Mouse (Mus musculus) C3H10T1/2 (cell line): ENCODE data around the gene Pradc1. TPM values are rescaled to one million over a fixed set of nuclear protein-coding genes. Genes with fewer than 3 reads are reported as not detected.

Source experiments
- polyA plus RNA-seq, 2 experiments: library from polyadenylated mRNA; unstranded; fragments of >200 nt; fragmentation: generic; extraction: Trizol; gene quantifications; one replicate each; pipeline ENCODE4 v1.2.1; 2012; ENCODE audit warnings: missing spikeins in 2 of 2

Gene Pradc1
- 10 to 100 TPM; 35.4 to 45.0 TPM for polyA plus RNA-seq

DNA sequence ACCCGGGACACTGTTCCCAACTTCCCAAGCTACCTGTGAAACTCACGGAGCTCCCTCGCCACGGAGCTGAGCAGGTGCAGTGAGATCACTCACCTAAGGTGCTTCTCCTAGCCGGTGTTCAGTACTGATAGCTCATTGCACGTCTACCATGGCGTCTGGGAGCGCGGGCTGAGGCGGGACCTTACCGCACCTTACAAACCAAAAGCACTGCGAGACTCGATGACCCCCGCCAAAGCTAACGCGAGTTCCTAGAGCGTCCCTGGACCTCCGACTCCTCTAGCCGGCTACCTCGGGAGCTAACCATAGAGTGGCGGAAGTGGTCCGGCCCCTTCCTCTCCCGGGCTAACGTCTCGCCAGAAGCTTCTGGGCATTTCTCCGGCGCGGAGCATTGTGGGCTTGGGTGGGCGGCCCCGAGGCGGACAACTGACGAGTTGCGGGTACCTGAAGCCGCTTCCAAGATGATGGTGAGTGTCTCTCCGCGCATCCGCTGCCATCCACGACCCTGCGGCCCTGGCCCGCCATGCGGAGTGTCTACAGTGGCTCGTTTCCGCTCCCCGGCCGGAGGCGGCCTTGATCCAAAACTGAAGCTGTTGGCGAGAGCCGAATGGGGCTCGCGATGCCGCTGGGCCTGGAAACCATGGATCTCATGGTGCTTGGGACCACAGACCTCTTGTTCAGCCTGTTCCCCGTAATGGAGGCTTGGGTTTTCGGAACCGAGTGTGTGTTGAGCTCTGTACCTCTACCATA lies at the start of gene Pradc1:
Gene Pradc1 (minus strand): TSS at position 307 of the 747 bp plus-strand sequence.

DNA sequence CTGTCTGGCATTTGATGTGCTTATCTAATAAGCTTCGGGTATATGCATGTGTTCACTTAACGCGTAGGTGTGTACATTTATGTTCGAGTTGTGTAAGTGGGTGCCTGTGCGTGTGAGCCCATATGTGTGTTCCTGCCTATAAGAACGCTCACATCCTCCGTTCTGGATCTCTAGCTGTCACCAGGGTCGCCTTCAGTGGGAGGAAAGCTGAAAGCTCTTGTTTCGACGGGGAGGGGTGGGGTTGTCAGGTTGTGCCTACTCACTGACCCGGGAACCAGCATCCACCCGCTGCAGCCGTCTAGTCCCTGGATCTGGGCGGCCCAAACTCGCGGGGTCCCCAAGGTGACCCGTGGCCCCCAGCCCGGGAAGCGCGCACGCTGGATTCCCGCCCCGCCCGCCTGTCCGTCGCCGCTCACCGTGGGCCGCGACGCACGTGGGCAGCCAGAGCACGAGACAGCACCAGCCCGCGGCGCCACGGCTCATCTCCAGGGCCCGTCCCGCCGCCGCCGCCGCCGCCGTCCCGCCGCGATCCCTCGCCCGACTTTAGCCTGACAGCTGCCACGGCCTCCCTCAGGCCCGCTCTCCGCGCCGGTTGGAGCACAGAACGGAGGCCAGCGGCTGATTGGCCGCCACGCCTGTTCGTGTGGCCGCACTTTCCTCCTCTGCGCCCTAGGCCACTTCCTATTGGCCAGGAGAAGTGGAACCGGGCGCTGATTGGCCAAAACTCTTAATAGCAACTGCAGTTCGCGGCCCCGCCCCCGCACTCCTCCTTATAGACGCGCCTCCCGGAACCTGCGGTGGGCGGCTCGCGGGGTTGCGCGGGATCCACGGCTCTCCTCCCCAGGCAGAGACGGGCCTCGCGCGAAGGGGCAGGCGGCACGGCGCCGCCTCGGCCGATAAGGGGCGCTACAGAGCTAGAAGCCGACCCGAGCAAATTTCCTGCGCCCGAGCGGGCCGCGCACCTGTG lies 790 bp downstream of the Pradc1 start, which contains the start of gene Cct7:
Gene Cct7 (plus strand): TSS at position 818 of the 967 bp plus-strand sequence.

DNA sequence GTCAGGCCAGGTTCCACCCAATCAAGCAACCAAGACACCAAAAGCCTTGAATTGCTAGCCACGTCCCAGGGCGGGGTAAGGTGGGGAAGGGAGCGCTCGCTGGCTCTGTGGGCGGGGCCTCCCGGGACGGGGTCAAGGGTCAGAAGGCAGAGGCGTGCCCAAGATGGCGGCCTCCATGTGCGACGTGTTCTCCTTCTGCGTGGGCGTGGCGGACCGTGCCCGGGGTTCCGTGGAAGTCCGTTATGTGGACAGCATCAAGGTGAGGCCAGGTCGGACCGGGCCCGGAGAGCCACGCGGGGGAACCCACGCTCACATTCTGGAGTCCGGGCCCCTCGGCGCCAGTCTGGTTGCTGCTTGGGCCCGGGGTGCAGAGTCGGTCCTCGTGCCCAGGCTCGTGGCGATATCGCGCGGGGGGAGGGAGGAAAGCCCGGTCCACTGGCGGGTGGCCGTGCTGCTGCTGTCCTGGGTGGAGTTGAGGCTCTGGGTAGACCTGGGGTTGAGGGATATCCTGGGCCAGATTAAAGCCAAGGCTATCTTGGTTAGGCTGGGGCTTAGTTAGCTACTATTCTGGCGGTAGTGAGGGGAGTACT lies 19.8 kb downstream of the Pradc1 start, which contains the start of gene Smyd5:
Gene Smyd5 (plus strand): TSS at position 148 of the 590 bp plus-strand sequence.

DNA sequence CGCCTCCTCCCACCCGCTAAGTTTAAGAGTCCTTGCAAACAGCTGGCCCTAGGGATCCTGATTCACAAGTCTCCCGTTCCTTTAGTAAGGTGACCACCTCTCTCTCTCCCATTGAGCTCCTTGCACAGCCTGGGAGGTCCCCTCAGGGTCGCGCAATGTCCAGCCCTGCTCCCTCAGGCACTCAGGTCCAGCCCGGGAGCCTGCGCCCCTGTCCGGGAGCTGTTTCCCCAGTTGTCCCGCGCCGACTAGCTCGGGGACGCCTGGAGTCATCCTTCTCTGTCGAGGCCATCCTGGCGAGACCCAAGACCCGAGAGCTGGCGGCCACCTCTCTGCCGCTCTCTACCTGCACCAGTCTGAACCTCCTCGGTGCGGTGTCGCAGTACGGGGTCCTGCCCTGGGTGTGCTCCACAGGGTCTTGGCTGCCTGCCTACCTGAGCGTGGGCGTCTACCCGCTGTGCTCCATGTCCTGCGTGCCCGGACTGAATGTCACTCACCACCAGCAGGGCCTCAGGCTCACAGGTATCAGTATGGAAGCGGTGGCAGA lies 27.9 kb downstream of the Pradc1 start, which contains the start of gene Noto:
Gene Noto (plus strand): TSS at position 51 of the 544 bp plus-strand sequence.

Other genes starting within 250 kb of the Pradc1 start
- 1 to 10 TPM; 1.7 to 4.7 TPM for gene Sfxn5, start 118.5 kb downstream of the Pradc1 start, polyA plus RNA-seq
- gene Rab11fip5, start 77.3 kb downstream of the Pradc1 start, polyA plus RNA-seq, result 10 to 100 TPM; 11.9 to 22.5 TPM
- not detected for gene Noto, start 28.1 kb downstream of the Pradc1 start, polyA plus RNA-seq
- gene Smyd5, start 20.0 kb downstream of the Pradc1 start, polyA plus RNA-seq, result 10 to 100 TPM; 28.8 to 51.0 TPM
- 100 to 1,000 TPM; 216 to 364 TPM for gene Cct7, start 456 bp downstream of the Pradc1 start, polyA plus RNA-seq
- under 1 TPM; under 0.01 to 0.02 TPM for gene Fbxo41, start 51.0 kb upstream of the Pradc1 start, polyA plus RNA-seq
- gene Egr4, start 61.6 kb upstream of the Pradc1 start, polyA plus RNA-seq, result under 1 TPM in 1 of 2 experiments, not detected in 1; 0.05 TPM
- 1 to 10 TPM in 1 of 2 experiments, under 1 TPM in 1; 0.07 to 1.2 TPM for gene Alms1, start 135.6 kb upstream of the Pradc1 start, polyA plus RNA-seq